Mouse (Mus musculus) megakaryocyte, embryonic 14.5 days (primary cell): ENCODE measurements around the gene Pbld2.

ENCODE experiments used
- FLI1 ChIP-seq: IDR thresholded peaks from 2 replicates; pipeline ENCODE4 v1.6.1; 2012; ENCODE audit warnings: low read length, inconsistent platforms, mixed read lengths
- GATA1 ChIP-seq: IDR thresholded peaks from 3 replicates; pipeline ENCODE4 v1.6.1; 2012; ENCODE audit warnings: mixed read lengths, low read length, inconsistent platforms, borderline replicate concordance

DNA sequence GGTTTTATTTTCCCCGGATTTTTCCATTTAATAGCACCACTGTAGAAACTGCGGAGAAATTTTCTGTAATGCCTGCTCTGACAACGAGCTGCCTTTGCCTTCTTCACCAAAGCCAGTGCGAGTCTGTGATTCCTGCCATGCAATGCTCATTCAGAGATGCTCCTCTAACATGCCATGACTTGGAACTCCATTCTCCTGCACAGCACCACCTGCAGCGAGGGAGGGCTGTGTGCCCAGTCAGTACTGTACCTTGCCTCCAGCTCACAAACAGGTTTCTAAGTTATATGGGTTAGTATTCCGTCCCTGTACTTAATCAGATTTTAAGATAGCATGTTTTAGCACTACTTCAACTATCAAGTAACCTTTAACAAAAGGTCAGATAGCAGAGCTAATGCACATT lies 12.6 kb upstream of the Pbld2 start:
- TF ChIP-seq FLI1 (no peak), GATA1 (no peak)
